Mouse (Mus musculus) testis, adult 2 months (tissue): ENCODE measurements at regions not wholly inside any gene's neighbourhood (a gene's known extent, or its start where the extent isn't known, plus 50 kb on each side); places are given as distances from the start of the nearest gene placed in this dataset.

Experiments used
- CTCF ChIP-seq: fragments of 200-500 bp; IDR thresholded peaks from 2 replicates; pipeline ENCODE4 v1.5.1; 2012; ENCODE audit warnings: low read depth, mild to moderate bottlenecking, inconsistent platforms, low read length, moderate library complexity; ENCODE audit not compliant: control insufficient read depth, insufficient read depth, insufficient replicate concordance
- POLR2A ChIP-seq: fragments of 200-500 bp; IDR thresholded peaks from 2 replicates; pipeline ENCODE4 v1.6.1; 2012; ENCODE audit warnings: low read depth, mild to moderate bottlenecking, inconsistent platforms, low read length, moderate library complexity; ENCODE audit not compliant: control insufficient read depth

- TF ChIP-seq POLR2A (no peak), CTCF (no peak)
Observed at GRCm38 (mm10) chr13:78717686-78718431, 518.3 kb upstream of the Nr2f1 start.
